ENCODE assay signal across 27 mouse cellular contexts in genomic region chr10:83944158-83944557, GRCm38 (mm10).
DNase-seq lines count a peak whose midpoint lies in the region; ATAC-seq and TF ChIP-seq lines count a peak whose summit lies in the region.
"Had no signal": no experiment of that assay in that cellular context is flagged by ENCODE, and none has a peak within 500 bp of the region (broad histone marks: within the 10 kb centered on the region; RNA-seq: fewer than 3 reads in every experiment).

No protein-coding gene starts in this region.

- no peaks in the 10 kb centered on the region for H3K27me3 ChIP-seq in CH12.LX (replicated peaks)
- H3K27me3 ChIP-seq in neural tube, embryonic 15.5 days (replicated peaks) = 0 out of 2 replicates have a peak, but pooled peaks cover 2% of the 10 kb centered on the region
- H3K27me3 ChIP-seq: embryonic facial prominence, embryonic 15.5 days; forebrain, embryonic 13.5 days; kidney, embryonic 15.5 days; limb, embryonic 12.5 days; liver, embryonic 15.5 days had no signal

- no peaks in the 10 kb centered on the region for H3K36me3 ChIP-seq in CH12.LX (replicated peaks in 1 of 2; ENCODE audit: control insufficient read depth in 1 of 2, insufficient read depth in 1 of 2, low read length in 1 of 2)
- no peaks in the 10 kb centered on the region for H3K36me3 ChIP-seq in neural tube, embryonic 15.5 days
- H3K36me3 ChIP-seq: embryonic facial prominence, embryonic 10.5 days; embryonic facial prominence, embryonic 15.5 days; G1E; kidney, embryonic 15.5 days; limb, embryonic 12.5 days; liver, embryonic 15.5 days had no signal

- no peaks in the 10 kb centered on the region for H3K9me3 ChIP-seq in CH12.LX (replicated peaks; ENCODE audit: low read length)
- no peaks in the 10 kb centered on the region for H3K9me3 ChIP-seq in neural tube, embryonic 15.5 days (replicated peaks)
- H3K9me3 ChIP-seq: embryonic facial prominence, embryonic 10.5 days; embryonic facial prominence, embryonic 15.5 days; forebrain, embryonic 13.5 days; kidney, embryonic 15.5 days; limb, embryonic 12.5 days; liver, embryonic 15.5 days had no signal

- no peak overlapping the region for H3K9ac ChIP-seq in CH12.LX (ENCODE audit: insufficient read depth, low read depth)
- H3K9ac ChIP-seq in neural tube, embryonic 15.5 days (replicated peaks) = no peak overlapping the region
- H3K9ac ChIP-seq: embryonic facial prominence, embryonic 15.5 days; forebrain, embryonic 13.5 days; kidney, embryonic 15.5 days; limb, embryonic 12.5 days; liver, embryonic 15.5 days had no signal

- TF ChIP-seq EP300 in CH12.LX (IDR thresholded peaks at IDR 0.05; ENCODE audit: low read length) = no peak

- H3K4me1 ChIP-seq in CH12.LX (ENCODE audit: control insufficient read depth in 1 of 2, insufficient read depth in 2 of 2) = peaks cover 9 to 20% of the 10 kb centered on the region in 2 experiments
- no peaks in the 10 kb centered on the region for H3K4me1 ChIP-seq in neural tube, embryonic 15.5 days
- H3K4me1 ChIP-seq: embryonic facial prominence, embryonic 15.5 days; forebrain, embryonic 13.5 days; kidney, embryonic 15.5 days had no signal

- no peak overlapping the region for H3K4me3 ChIP-seq in layer of hippocampus, adult 2 months
- no peak overlapping the region for H3K4me3 ChIP-seq in CH12.LX (replicated peaks in 1 of 3; ENCODE audit: low read depth in 2 of 3, low read length in 2 of 3, poor library complexity in 1 of 3)
- H3K4me3 ChIP-seq in neural tube, embryonic 15.5 days (replicated peaks) = no peak overlapping the region
- H3K4me3 ChIP-seq: embryonic facial prominence, embryonic 10.5 days; embryonic facial prominence, embryonic 15.5 days; forebrain, embryonic 13.5 days; kidney, embryonic 15.5 days; limb, embryonic 12.5 days; liver, embryonic 15.5 days had no signal

- DNase-seq in layer of hippocampus, adult 2 months (ENCODE audit: low spot score in 2 of 2) = no peak
- DNase-seq in layer of hippocampus, adult 8-10 months (ENCODE audit: low spot score in 2 of 2) = no peak
- DNase-seq in CH12.LX (ENCODE audit: extremely low read depth) (no peak), MEL-GATA-1-ER (ENCODE audit: extremely low read depth, low read depth) (peak; percentile 56)
- no peak for DNase-seq in right cerebral cortex, postnatal 4 days
- DNase-seq: adrenal gland, adult 2 months; adrenal gland, postnatal 36 days; cerebellum, adult 18-20 months; cerebellum, postnatal 10 days; gastrocnemius, postnatal 14 days; kidney, adult 18-20 months; kidney, postnatal 4 days; layer of hippocampus, adult 9-11 months; lung, postnatal 36 days; midbrain, embryonic 14.5 days; thymus, postnatal 14 days had no signal

- dilution Hi-C loops in CH12.LX (cut with MboI; ENCODE audit: extremely low pct_ligation_motif_present, extremely low pct_unique_long_range_greater_than_20kb, low sequenced_read_pairs) = no loop called here

- WGBS in neural tube, embryonic 15.5 days = 95% methylated on average over 1 of the region's 1 CpGs

- H3K27ac ChIP-seq in layer of hippocampus, adult 2 months = no peak overlapping the region
- no peak overlapping the region for H3K27ac ChIP-seq in CH12.LX (ENCODE audit: insufficient read depth, low read depth)
- no peak overlapping the region for H3K27ac ChIP-seq in neural tube, embryonic 15.5 days (replicated peaks)
- H3K27ac ChIP-seq: embryonic facial prominence, embryonic 10.5 days; embryonic facial prominence, embryonic 15.5 days; forebrain, embryonic 13.5 days; kidney, embryonic 15.5 days; limb, embryonic 12.5 days; liver, embryonic 15.5 days had no signal

- ATAC-seq in megakaryocyte progenitor cell, adult 5-6 weeks (replicated peaks; ENCODE audit: poor library complexity) = 0 out of 2 replicates have a peak, but pooled peaks have one; percentile 4
- no peak for ATAC-seq in neural tube, embryonic 15.5 days (ENCODE audit: low FRiP score)
- ATAC-seq: activated CD4-positive, CD25-positive, alpha-beta regulatory T cell, adult 4 months; forebrain, embryonic 13.5 days; hindbrain, embryonic 16.5 days had no signal

- no peak overlapping the region for H3K4me2 ChIP-seq in CH12.LX (ENCODE audit: insufficient read depth, low read depth, poor library complexity, severe bottlenecking)
- H3K4me2 ChIP-seq in neural tube, embryonic 15.5 days = no peak overlapping the region
- H3K4me2 ChIP-seq: embryonic facial prominence, embryonic 15.5 days; forebrain, embryonic 13.5 days; kidney, embryonic 15.5 days; limb, embryonic 12.5 days had no signal

- peak; percentile 57 for TF ChIP-seq CTCF in layer of hippocampus, adult 2 months (conservative IDR thresholded peaks at IDR 0.05)
- peak in 1 of 2 experiments; percentile 37; a peak in 2 of 4 replicates for TF ChIP-seq CTCF in CH12.LX (conservative IDR thresholded peaks at IDR 0.05 in 1 of 2, IDR thresholded peaks at IDR 0.05 in 1 of 2; ENCODE audit: low read depth in 2 of 2, low read length in 2 of 2)

- peak; percentile 42 for TF ChIP-seq RAD21 in CH12.LX (IDR thresholded peaks at IDR 0.05; ENCODE audit: low read depth, low read length)

- TF ChIP-seq POLR2A in CH12.LX (IDR thresholded peaks at IDR 0.05; ENCODE audit: low read depth, low read length) = no peak

- no peaks in the 10 kb centered on the region for H3K79me2 ChIP-seq in CH12.LX (replicated peaks; ENCODE audit: control insufficient read depth, extremely low read depth, insufficient read depth, poor library complexity, severe bottlenecking)

- in situ Hi-C loops in CH12.LX (cut with MboI; ENCODE audit: low pct_ligation_motif_present, low pct_unique_long_range_greater_than_20kb, low sequenced_read_pairs) = no loop called here

TF ChIP-seq in CH12.LX, 34 proteins besides CTCF, POLR2A, EP300 and RAD21:
- TF ChIP-seq ZC3H11A (IDR thresholded peaks at IDR 0.05; ENCODE audit: low read depth, low read length) (no peak), PAX5 (IDR thresholded peaks at IDR 0.05; ENCODE audit: low read length) (no peak), HCFC1 (IDR thresholded peaks at IDR 0.05; ENCODE audit: low read depth, low read length) (no peak), RCOR1 (conservative IDR thresholded peaks at IDR 0.05; ENCODE audit: low read depth, low read length) (no peak), CHD1 (IDR thresholded peaks at IDR 0.05; ENCODE audit: low read depth, low read length) (no peak), ZMIZ1 (IDR thresholded peaks at IDR 0.05; ENCODE audit: low read depth, low read length) (no peak), ETS1 (conservative IDR thresholded peaks at IDR 0.05; ENCODE audit: low read depth, low read length) (no peak), NELFE (IDR thresholded peaks at IDR 0.05; ENCODE audit: low read depth, low read length) (no peak), POLR2AphosphoS2 (IDR thresholded peaks at IDR 0.05; ENCODE audit: low read depth, low read length) (no peak), KAT2A (IDR thresholded peaks at IDR 0.05; ENCODE audit: insufficient replicate concordance, low read length) (no peak), MAZ (IDR thresholded peaks at IDR 0.05; ENCODE audit: low read depth, low read length) (no peak), JUND (conservative IDR thresholded peaks at IDR 0.05; ENCODE audit: low read depth, low read length) (no peak), USF1 (IDR thresholded peaks at IDR 0.05; ENCODE audit: low read depth, low read length) (no peak), NRF1 (IDR thresholded peaks at IDR 0.05; ENCODE audit: low read depth, low read length) (no peak), MYC (IDR thresholded peaks at IDR 0.05; ENCODE audit: low read depth, low read length) (no peak), MAFK (IDR thresholded peaks at IDR 0.05; ENCODE audit: insufficient replicate concordance, low read length) (no peak)
